Mouse (Mus musculus): Measurements from ENCODE around the gene Mfge8.

DNA sequence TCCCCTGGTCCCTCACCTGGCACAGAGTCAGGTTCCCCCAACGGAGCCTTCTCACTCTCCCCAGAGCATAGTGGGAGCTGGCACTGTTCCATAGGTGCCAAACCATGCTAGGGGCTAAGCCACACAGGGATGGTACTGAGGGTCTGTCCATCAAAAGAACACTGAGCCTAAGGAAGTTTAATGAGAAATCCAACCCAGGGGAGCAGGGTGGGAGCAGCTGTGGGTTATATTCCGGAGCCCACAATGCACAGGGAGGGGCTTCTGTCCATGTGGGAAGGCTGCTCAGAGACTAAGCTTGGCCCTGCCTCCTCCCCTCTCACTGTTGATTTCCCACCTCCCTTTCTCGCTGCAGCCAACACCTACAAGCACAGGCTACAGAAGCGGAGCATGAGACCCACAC lies 35.0 kb downstream of the Mfge8 start:
- no peak for TF ChIP-seq CTCF (conservative IDR thresholded peaks at IDR 0.05; ENCODE audit: insufficient read depth, insufficient read length, low read depth, low read length)
- no peak for TF ChIP-seq POLR2A (IDR thresholded peaks at IDR 0.05; ENCODE audit: low read depth, low read length)

Data from kidney, adult 2 months (tissue).